Mouse (Mus musculus): ENCODE data around the gene Cavin1. TPM values are rescaled to one million over a fixed set of nuclear protein-coding genes. Genes with fewer than 3 reads are reported as not detected.

The Cavin1 gene
- polyA plus RNA-seq, 1 experiment from 2014 or later: 25.5 TPM

DNA sequence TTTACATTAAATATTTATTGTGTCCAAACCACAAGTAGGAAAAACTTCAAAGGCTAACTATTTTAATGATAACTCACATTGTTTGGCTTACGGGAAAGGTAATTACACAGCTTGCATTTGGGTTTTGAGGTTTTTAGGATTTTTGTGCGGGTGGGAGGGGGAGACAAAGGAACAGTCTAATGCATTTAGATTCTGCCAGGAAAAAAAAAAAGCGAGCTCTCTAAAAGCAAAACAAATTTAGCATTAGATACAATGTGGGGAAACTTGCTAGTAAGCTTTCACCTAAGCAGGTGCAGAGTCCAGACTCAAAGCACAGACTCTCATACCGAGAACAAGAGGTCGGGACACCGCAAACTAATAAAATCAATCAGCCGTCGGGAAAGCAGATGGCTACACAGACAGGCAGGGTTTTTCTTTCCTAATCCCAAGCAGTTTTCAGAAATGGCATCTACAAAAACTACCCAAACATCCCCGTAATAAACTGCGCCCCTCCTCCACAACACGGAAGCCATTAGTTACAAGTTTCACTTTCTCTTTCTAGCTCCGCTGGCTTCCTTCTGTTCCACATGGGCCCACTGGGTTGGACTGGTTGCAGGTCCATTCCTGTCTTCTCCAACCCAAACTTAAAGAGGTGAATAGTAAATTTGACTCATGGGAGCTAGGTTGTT, 39.3 kb downstream of the Cavin1 start:
- no peak for ATAC-seq (ENCODE audit: low read depth)
- H3K9ac ChIP-seq: peak overlapping the region; percentile 44
- peak overlapping the region; percentile 63 for H3K4me2 ChIP-seq

DNA sequence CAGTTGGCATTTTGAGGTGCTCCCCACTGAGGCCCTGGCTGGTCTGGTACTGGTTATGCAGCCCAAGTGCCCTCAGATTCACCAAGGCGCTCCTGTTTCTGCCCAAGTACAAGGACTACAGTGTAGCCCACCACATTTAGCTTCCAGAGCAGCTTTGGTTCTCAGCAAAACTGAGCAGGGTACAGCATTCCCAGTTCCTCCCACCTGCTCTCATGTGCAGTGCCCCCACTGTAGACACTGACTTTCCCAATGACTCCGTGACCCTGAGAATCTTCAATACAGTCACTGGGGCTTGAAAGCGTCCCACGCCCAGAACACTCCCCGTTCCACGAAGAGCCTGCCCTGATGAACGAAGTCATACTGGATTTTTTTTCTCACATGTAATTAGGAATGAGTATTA, 40.1 kb downstream of the Cavin1 start:
- Histone ChIP-seq H3K27me3 (no peaks in the 10 kb centered on the region), H3K4me3 (replicated peaks) (no peak overlapping the region), H3K27ac (peak overlapping the region; percentile 48; the same call in 1 of the 2 replicates), H3K4me1 (replicated peaks) (peaks cover 55% of the 10 kb centered on the region), H3K36me3 (peaks cover 10% of the 10 kb centered on the region), H3K4me2 (peak overlapping the region; percentile 63), H3K9me3 (replicated peaks) (no peaks in the 10 kb centered on the region), H3K9ac (peak overlapping the region; percentile 18; the same call in 1 of the 2 replicates)
- ATAC-seq (ENCODE audit: low read depth) (no peak), DNase-seq (no peak)
- 69% methylated on average over 7 of the region's 7 CpGs for WGBS (ENCODE audit: insufficient replicate concordance)

More for the DNA sequence above, 39.3 kb downstream of the Cavin1 start:
- no peak for DNase-seq
- Histone ChIP-seq H3K27ac (peak overlapping the region; percentile 35), H3K4me3 (replicated peaks) (peak overlapping the region; percentile 47), H3K4me1 (replicated peaks) (peaks cover 62% of the 10 kb centered on the region), H3K36me3 (peaks cover 6% of the 10 kb centered on the region), H3K9me3 (replicated peaks) (no peaks in the 10 kb centered on the region), H3K27me3 (no peaks in the 10 kb centered on the region)
- 58% methylated on average over 12 of the region's 12 CpGs for WGBS (ENCODE audit: insufficient replicate concordance)

DNA sequence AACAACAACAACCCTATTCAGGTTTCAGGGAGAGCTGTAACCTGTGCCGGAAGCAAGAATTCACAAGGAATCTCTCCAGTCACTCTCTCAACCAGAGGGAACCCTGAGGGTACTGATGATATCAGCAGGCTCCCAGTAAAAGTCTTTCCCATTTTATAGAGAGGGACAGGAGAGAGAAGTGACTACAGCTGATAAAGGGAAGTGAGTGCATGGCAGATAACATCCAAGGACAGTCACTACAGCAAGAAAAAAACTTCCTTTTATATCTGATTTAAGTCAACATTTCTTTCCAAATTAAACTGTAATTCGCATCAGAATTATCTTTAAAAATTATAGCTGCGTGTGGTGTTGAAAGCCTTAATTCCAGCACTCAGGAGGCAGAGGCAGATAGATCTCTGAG, 43.3 kb downstream of the Cavin1 start:
- H3K9me3 ChIP-seq (replicated peaks): no peaks in the 10 kb centered on the region
- H3K27me3 ChIP-seq: no peaks in the 10 kb centered on the region
- H3K27ac ChIP-seq: no peak overlapping the region; the same call in 1 of the 2 replicates
- no peak for ATAC-seq (ENCODE audit: low read depth)
- peaks cover 12% of the 10 kb centered on the region; the same call in 1 of the 2 replicates for H3K36me3 ChIP-seq
- DNase-seq: no peak
- no peak overlapping the region for H3K9ac ChIP-seq
- peaks cover 61% of the 10 kb centered on the region for H3K4me1 ChIP-seq (replicated peaks)
- H3K4me3 ChIP-seq (replicated peaks): no peak overlapping the region
- H3K4me2 ChIP-seq: no peak overlapping the region
- WGBS (ENCODE audit: insufficient replicate concordance): 72% methylated on average over 3 of the region's 3 CpGs

DNA sequence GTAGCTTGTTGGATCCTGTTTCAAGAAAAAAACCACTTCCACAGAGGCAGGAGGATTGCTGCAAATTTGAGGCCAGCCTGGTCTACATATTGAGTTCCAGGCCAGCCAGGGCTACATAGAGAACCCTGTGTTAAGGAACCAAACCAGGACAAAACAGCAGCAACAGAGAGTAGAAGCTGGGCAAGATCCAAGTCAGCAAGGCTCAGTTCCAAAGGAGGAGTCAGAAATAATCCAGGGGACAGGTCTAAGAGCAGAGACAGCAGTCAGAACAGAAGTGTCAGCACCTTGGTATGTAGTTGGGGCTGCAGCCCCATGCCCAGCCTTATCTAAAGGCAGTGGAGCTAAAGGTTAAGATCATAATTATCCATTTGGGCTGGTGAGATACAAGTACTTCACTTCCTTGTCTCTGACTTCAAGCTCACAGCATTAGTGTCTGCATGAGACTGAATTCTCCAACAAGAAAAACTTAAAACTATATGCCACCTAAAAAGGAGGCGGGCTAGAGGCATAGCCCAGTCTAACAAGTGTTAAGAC, 46.2 kb downstream of the Cavin1 start:
- peaks cover 9% of the 10 kb centered on the region; the same call in 1 of the 2 replicates for H3K36me3 ChIP-seq
- ATAC-seq (ENCODE audit: low read depth) (0 out of 2 replicates have a peak, but pooled peaks have one; percentile 32), DNase-seq (no peak)
- H3K4me2 ChIP-seq: no peak overlapping the region
- peaks cover 70% of the 10 kb centered on the region for H3K4me1 ChIP-seq (replicated peaks)
- H3K9me3 ChIP-seq (replicated peaks): no peaks in the 10 kb centered on the region
- no peak overlapping the region for H3K4me3 ChIP-seq (replicated peaks)
- no peaks in the 10 kb centered on the region for H3K27me3 ChIP-seq
- H3K9ac ChIP-seq: no peak overlapping the region
- H3K27ac ChIP-seq: no peak overlapping the region
- 66% methylated on average over 1 of the region's 1 CpGs for WGBS (ENCODE audit: insufficient replicate concordance)

DNA sequence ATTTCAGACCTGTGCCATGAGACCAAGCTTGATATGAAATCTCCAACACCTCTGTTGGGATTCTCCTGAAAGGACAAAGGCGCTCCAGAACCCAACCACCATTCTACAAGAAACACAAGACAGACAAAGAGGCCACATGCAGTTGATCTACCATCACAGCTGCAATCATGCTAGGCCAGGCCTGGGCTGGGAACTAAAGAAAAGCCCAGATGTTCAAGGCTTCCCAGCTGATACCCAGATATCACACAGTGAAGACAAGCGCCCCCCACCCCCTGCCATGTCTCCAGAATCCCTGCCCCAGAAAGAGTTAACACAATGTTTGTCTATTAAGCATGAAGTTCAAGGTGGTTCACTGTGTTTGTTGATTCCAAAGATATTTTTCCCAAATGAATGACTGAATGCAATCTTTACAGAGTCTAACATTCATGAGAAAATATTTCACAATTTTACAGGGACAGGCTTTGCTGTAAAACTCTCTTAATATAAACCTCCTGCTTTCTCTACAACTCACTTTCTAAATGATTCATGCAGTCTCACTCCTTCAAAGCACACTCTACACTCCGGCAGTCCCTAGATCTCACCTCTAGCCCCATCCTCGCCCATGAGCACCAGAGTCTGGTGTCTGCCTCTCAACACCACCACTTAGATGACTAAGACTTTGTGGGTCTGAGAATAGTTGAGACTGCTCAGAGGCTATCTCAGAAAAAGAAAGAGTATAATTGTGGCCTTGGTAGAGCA, 49.6 kb downstream of the Cavin1 start:
- ATAC-seq (ENCODE audit: low read depth) (peak; percentile 80), DNase-seq (peak; percentile 34)
- Histone ChIP-seq H3K4me2 (peak overlapping the region; percentile 42), H3K4me3 (replicated peaks) (no peak overlapping the region), H3K9me3 (replicated peaks) (no peaks in the 10 kb centered on the region), H3K9ac (peak overlapping the region; percentile 22; the same call in 1 of the 2 replicates), H3K27me3 (no peaks in the 10 kb centered on the region), H3K27ac (peak overlapping the region; percentile 71), H3K4me1 (replicated peaks) (peaks cover 76% of the 10 kb centered on the region), H3K36me3 (peaks cover 24% of the 10 kb centered on the region)
- WGBS (ENCODE audit: insufficient replicate concordance): 56% methylated on average over 4 of the region's 4 CpGs

DNA sequence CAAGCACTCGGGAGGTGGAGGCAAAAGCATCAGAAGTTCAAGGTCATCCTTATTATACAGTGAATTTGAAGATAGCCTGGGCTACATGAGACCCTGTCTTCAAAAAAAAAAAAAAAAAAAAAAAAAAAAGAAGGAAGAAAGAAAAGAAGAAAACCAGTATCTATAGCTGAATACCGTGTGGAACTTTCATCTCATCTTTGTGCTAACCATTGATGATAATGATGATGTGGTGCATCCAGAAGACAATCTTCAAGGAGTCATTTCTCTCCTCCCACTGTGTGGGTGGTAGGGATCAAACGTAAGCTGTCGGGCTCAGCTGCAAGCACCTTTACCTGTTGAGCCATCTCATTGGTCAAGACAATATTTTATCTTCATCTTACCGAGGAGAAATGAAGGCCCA, 52.7 kb downstream of the Cavin1 start:
- Histone ChIP-seq H3K9me3 (replicated peaks) (0 out of 2 replicates have a peak, but pooled peaks cover 4% of the 10 kb centered on the region), H3K36me3 (peaks cover 32% of the 10 kb centered on the region), H3K27ac (0 out of 2 replicates have a peak overlapping the region, but pooled peaks have one; percentile 72), H3K4me1 (replicated peaks) (peaks cover 56% of the 10 kb centered on the region), H3K4me2 (no peak overlapping the region), H3K9ac (no peak overlapping the region), H3K27me3 (no peaks in the 10 kb centered on the region), H3K4me3 (replicated peaks) (no peak overlapping the region)
- no peak for ATAC-seq (ENCODE audit: low read depth)
- 81% methylated on average over 5 of the region's 5 CpGs for WGBS (ENCODE audit: insufficient replicate concordance)
- DNase-seq: no peak

DNA sequence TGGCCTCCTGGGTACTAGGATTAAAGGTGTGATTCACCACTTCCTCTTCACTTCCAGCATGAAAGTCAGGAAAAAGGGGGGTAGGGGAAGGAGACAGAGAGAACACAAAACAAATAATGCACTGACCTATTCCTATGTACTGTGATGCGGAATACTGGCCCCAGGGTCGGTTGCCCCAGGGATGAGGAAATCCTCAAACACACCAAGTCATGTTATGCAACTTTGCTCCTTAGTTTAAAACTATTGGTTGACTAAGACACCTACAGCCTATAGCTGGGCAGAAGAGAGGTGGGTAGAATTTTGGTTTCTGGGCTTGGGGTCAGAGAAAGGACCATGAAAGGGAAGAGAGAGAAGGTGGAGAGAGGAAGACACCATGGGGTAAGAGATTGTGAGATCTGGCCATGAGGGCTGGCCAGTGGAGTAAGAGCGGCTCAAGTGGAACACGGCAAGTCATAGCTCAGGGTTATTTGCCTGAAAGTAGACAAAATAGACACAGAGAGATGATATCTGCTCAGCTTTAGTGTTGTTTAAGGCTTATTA, 54.2 kb downstream of the Cavin1 start:
- Histone ChIP-seq H3K27ac (peak overlapping the region; percentile 70), H3K4me2 (no peak overlapping the region), H3K9me3 (replicated peaks) (0 out of 2 replicates have a peak, but pooled peaks cover 4% of the 10 kb centered on the region), H3K27me3 (no peaks in the 10 kb centered on the region), H3K4me1 (replicated peaks) (peaks cover 48% of the 10 kb centered on the region), H3K4me3 (replicated peaks) (no peak overlapping the region), H3K9ac (no peak overlapping the region), H3K36me3 (peaks cover 27% of the 10 kb centered on the region)
- 79% methylated on average over 4 of the region's 4 CpGs for WGBS (ENCODE audit: insufficient replicate concordance)
- peak; percentile 54 for ATAC-seq (ENCODE audit: low read depth)
- no peak for DNase-seq

DNA sequence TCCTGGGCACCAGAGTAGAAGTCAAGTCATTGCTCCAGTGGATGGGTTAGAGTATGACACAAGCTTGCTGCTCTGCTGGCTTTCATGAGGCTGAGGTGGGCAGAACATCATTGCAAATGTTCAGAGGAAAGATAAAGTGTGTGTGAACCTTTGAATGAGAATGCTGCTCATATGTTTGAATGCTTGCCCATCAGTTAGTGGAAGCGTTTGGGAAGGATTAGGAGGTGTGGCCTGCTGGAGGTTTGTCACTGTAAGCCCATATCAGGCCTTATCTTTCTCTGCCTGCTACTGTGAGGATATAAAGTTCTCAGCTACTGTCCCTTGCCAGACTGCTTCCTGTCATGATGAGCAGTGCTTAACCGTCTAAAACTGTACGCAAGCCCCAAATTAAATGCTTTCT, 55.6 kb downstream of the Cavin1 start:
- DNase-seq (no peak), ATAC-seq (ENCODE audit: low read depth) (no peak)
- Histone ChIP-seq H3K27me3 (no peaks in the 10 kb centered on the region), H3K36me3 (peaks cover 34% of the 10 kb centered on the region), H3K4me2 (no peak overlapping the region), H3K4me3 (replicated peaks) (no peak overlapping the region), H3K9me3 (replicated peaks) (0 out of 2 replicates have a peak, but pooled peaks cover 4% of the 10 kb centered on the region), H3K9ac (no peak overlapping the region), H3K4me1 (replicated peaks) (peaks cover 34% of the 10 kb centered on the region), H3K27ac (no peak overlapping the region)
- 76% methylated on average over 3 of the region's 3 CpGs for WGBS (ENCODE audit: insufficient replicate concordance)

DNA sequence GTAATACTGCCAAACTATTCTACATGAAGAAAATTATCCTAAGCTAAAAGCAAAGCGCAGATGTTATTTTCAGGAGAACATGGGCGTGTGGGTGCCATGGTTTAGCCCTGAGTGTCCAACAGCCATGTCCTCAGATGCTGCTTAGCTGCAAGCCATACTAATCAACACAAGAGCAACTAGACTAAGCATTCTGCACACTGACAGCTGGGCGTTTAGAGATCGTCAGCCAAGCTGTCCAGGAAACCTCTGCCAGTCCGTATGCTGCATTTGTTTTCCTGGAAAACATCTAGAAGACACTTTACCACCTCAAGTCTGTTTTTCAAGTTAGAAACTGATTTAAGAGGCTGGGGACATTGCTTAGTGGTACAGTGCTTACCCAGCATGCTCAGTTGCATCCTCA, 56.3 kb downstream of the Cavin1 start:
- H3K9ac ChIP-seq: no peak overlapping the region
- no peak overlapping the region for H3K4me3 ChIP-seq (replicated peaks)
- no peak overlapping the region for H3K4me2 ChIP-seq
- H3K4me1 ChIP-seq (replicated peaks): peaks cover 27% of the 10 kb centered on the region
- 82% methylated on average over 5 of the region's 5 CpGs for WGBS (ENCODE audit: insufficient replicate concordance)
- 0 out of 2 replicates have a peak, but pooled peaks cover 4% of the 10 kb centered on the region for H3K9me3 ChIP-seq (replicated peaks)
- no peak for DNase-seq
- H3K27me3 ChIP-seq: no peaks in the 10 kb centered on the region
- no peak for ATAC-seq (ENCODE audit: low read depth)
- H3K36me3 ChIP-seq: peaks cover 39% of the 10 kb centered on the region
- H3K27ac ChIP-seq: no peak overlapping the region

DNA sequence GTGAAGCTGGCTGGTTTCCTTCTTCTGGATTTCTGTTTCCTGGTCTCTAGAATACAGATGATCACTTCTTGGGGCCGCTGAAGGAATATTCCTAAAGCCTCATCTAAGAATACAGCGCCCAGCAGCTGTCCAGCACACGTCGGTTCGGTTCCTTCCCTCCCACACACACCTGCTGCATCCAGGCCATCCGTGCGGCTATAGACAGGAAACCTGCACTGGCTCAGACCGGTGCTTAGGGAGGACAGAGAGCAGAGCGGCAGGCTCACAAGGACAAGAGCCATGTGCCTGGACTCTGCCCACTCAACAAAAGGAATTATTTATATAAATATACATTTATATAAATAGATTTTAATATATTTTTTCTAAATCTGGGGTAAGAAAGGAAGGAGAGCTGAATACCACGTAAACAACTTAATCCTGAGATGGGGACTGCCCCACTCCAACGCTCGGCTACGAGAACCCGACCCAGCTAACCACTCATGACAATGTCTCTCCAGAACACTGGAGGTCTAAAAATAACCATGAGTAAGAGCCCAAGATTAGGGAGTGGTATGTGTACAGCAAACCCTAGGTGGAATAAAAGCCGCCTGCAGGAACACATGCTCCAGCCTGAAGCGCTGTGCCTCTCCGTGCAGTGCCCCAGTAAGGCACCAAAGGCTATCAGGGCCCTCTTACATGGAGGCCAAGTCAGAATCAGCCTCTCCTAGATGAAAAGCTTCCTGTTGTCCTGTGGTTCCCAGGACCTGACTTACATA, 58.1 kb downstream of the Cavin1 start:
- 0 out of 2 replicates have a peak, but pooled peaks cover 4% of the 10 kb centered on the region for H3K9me3 ChIP-seq (replicated peaks)
- H3K27me3 ChIP-seq: no peaks in the 10 kb centered on the region
- H3K9ac ChIP-seq: no peak overlapping the region
- no peak overlapping the region for H3K27ac ChIP-seq
- DNase-seq: no peak
- WGBS (ENCODE audit: insufficient replicate concordance): 85% methylated on average over 17 of the region's 17 CpGs
- no peak overlapping the region for H3K4me2 ChIP-seq
- H3K4me3 ChIP-seq (replicated peaks): no peak overlapping the region
- peaks cover 19% of the 10 kb centered on the region for H3K4me1 ChIP-seq (replicated peaks)
- H3K36me3 ChIP-seq: peaks cover 43% of the 10 kb centered on the region
- no peak for ATAC-seq (ENCODE audit: low read depth)

Measured in liver, embryonic 13.5 days (tissue).